Mouse (Mus musculus) CH12.LX (cell line): ENCODE measurements at regions not wholly inside any gene's neighbourhood (a gene's known extent, or its start where the extent isn't known, plus 50 kb on each side); places are given as distances from the start of the nearest gene placed in this dataset.

Experiments used
- DNase-seq: peaks from one replicate; pipeline ENCODE4 v3.0.0-alpha.2; 2013; ENCODE audit errors: extremely low read depth
- H3K27ac ChIP-seq: 2 replicates; pipeline ENCODE4 v1.5.1; 2012; ENCODE audit warnings: low read depth, mild to moderate bottlenecking, control low read depth, moderate library complexity; ENCODE audit not compliant: insufficient read depth
- H3K27me3 ChIP-seq: replicated peaks from 2 replicates; pipeline ENCODE3; 2012; ENCODE audit warnings: inconsistent platforms
- H3K36me3 ChIP-seq, 2 experiments: replicated peaks in 1 of 2; 2 replicates each; pipeline versions ENCODE3 to v1.6.1; 2012; ENCODE audit warnings: inconsistent platforms in 1 of 2, low read length in 1 of 2, mild to moderate bottlenecking in 1 of 2, mixed read lengths in 1 of 2, moderate library complexity in 1 of 2; ENCODE audit not compliant: control insufficient read depth in 1 of 2, insufficient read depth in 1 of 2
- H3K4me1 ChIP-seq, 2 experiments: 2 replicates each; pipeline ENCODE4 v1.6.1; 2012; ENCODE audit warnings: inconsistent platforms in 1 of 2, moderate library complexity in 1 of 2; ENCODE audit not compliant: insufficient read depth in 2 of 2, control insufficient read depth in 1 of 2
- H3K4me2 ChIP-seq: 2 replicates; pipeline ENCODE4 v1.6.1; 2012; ENCODE audit warnings: low read depth, mild to moderate bottlenecking, control low read depth; ENCODE audit not compliant: poor library complexity, insufficient read depth, severe bottlenecking
- H3K4me3 ChIP-seq, 3 experiments: fragments of 150-350 bp in 1 of 3; sonication (generic) in 1 of 3; replicated peaks in 1 of 3; 2 replicates each; pipeline versions ENCODE3 to v1.5.1; 2011 to 2012; ENCODE audit warnings: low read depth in 2 of 3, low read length in 2 of 3, mild to moderate bottlenecking in 2 of 3, moderate library complexity in 2 of 3, control low read depth in 1 of 3, improper control_type of control experiment in 1 of 3, inconsistent platforms in 1 of 3, mixed read lengths in 1 of 3; ENCODE audit not compliant: poor library complexity in 1 of 3
- H3K79me2 ChIP-seq: replicated peaks from 2 replicates; pipeline ENCODE4 v1.6.1; 2012; ENCODE audit warnings: mild to moderate bottlenecking, moderate library complexity; ENCODE audit not compliant: control insufficient read depth, poor library complexity, insufficient read depth, severe bottlenecking; ENCODE audit errors: extremely low read depth
- H3K9ac ChIP-seq: 2 replicates; pipeline ENCODE4 v1.6.1; 2012; ENCODE audit warnings: low read depth, mild to moderate bottlenecking, control low read depth, moderate library complexity; ENCODE audit not compliant: insufficient read depth
- H3K9me3 ChIP-seq: replicated peaks from 2 replicates; pipeline ENCODE3; 2012; ENCODE audit warnings: low read length, inconsistent platforms, mixed read lengths
- BHLHE40 ChIP-seq: IDR thresholded peaks from 2 replicates; pipeline ENCODE4 v1.6.1; 2011; ENCODE audit warnings: mild to moderate bottlenecking, low read depth, low read length, improper control_type of control experiment
- CHD2 ChIP-seq: IDR thresholded peaks from 2 replicates; pipeline ENCODE4 v1.6.1; 2011; ENCODE audit warnings: low read length, improper control_type of control experiment
- CTCF ChIP-seq, 2 experiments: IDR thresholded peaks in 1 of 2; conservative IDR thresholded peaks in 1 of 2; 2 replicates each; pipeline ENCODE4 v1.5.1; 2011 to 2012; ENCODE audit warnings: low read depth in 2 of 2, low read length in 2 of 2, improper control_type of control experiment in 1 of 2, inconsistent platforms in 1 of 2, mild to moderate bottlenecking in 1 of 2, moderate library complexity in 1 of 2
- HCFC1 ChIP-seq: IDR thresholded peaks from 2 replicates; pipeline ENCODE4 v1.6.1; 2012; ENCODE audit warnings: low read depth, mild to moderate bottlenecking, inconsistent platforms, low read length, improper control_type of control experiment
- IRF4 ChIP-seq: IDR thresholded peaks from 2 replicates; pipeline ENCODE4 v1.6.1; 2014; ENCODE audit warnings: low read depth, mild to moderate bottlenecking, inconsistent platforms, low read length, improper control_type of control experiment
- JUND ChIP-seq: conservative IDR thresholded peaks from 2 replicates; pipeline ENCODE4 v1.6.1; 2011; ENCODE audit warnings: low read depth, low read length, improper control_type of control experiment
- MYC ChIP-seq: IDR thresholded peaks from 2 replicates; pipeline ENCODE4 v1.6.1; 2011; ENCODE audit warnings: low read depth, mild to moderate bottlenecking, improper control_type of control experiment, low read length
- NRF1 ChIP-seq: IDR thresholded peaks from 2 replicates; pipeline ENCODE4 v1.6.1; 2014; ENCODE audit warnings: low read depth, mild to moderate bottlenecking, inconsistent platforms, low read length, improper control_type of control experiment, moderate library complexity
- POLR2A ChIP-seq: IDR thresholded peaks from 2 replicates; pipeline ENCODE4 v1.6.1; 2011; ENCODE audit warnings: low read depth, mild to moderate bottlenecking, improper control_type of control experiment, low read length
- POLR2AphosphoS2 ChIP-seq: IDR thresholded peaks from 2 replicates; pipeline ENCODE4 v1.6.1; 2011; ENCODE audit warnings: low read depth, low read length, improper control_type of control experiment
- RCOR1 ChIP-seq: conservative IDR thresholded peaks from 2 replicates; pipeline ENCODE4 v1.6.1; 2012; ENCODE audit warnings: low read depth, mild to moderate bottlenecking, inconsistent platforms, low read length, improper control_type of control experiment
- SMC3 ChIP-seq: IDR thresholded peaks from 2 replicates; pipeline ENCODE4 v1.6.1; 2011; ENCODE audit warnings: low read depth, low read length, improper control_type of control experiment
- TBP ChIP-seq: conservative IDR thresholded peaks from 2 replicates; pipeline ENCODE4 v1.6.1; 2011; ENCODE audit warnings: low read depth, low read length, improper control_type of control experiment
- UBTF ChIP-seq: IDR thresholded peaks from 2 replicates; pipeline ENCODE4 v1.6.1; 2012; ENCODE audit warnings: low read depth, mild to moderate bottlenecking, inconsistent platforms, low read length, improper control_type of control experiment, moderate library complexity
- ZC3H11A ChIP-seq: IDR thresholded peaks from 2 replicates; pipeline ENCODE4 v1.6.1; 2012; ENCODE audit warnings: low read depth, mild to moderate bottlenecking, inconsistent platforms, low read length, improper control_type of control experiment
- ZMIZ1 ChIP-seq: IDR thresholded peaks from 2 replicates; pipeline ENCODE4 v1.6.1; 2012; ENCODE audit warnings: low read depth, mild to moderate bottlenecking, inconsistent platforms, low read length, improper control_type of control experiment
- dilution Hi-C: fragments of 300-500 bp; cut with MboI; formaldehyde crosslinking; loops from 2 replicates; pipeline ENCODE4 v1.14.3; 2020; ENCODE audit warnings: low sequenced_read_pairs; ENCODE audit not compliant: extremely low pct_unique_long_range_greater_than_20kb, extremely low pct_ligation_motif_present
- in situ Hi-C: fragments of 300-500 bp; cut with MboI; formaldehyde crosslinking; loops from 3 replicates; pipeline ENCODE4 v1.14.3; 2019; ENCODE audit warnings: low sequenced_read_pairs, low pct_ligation_motif_present, low pct_unique_long_range_greater_than_20kb, mixed read lengths

DNA sequence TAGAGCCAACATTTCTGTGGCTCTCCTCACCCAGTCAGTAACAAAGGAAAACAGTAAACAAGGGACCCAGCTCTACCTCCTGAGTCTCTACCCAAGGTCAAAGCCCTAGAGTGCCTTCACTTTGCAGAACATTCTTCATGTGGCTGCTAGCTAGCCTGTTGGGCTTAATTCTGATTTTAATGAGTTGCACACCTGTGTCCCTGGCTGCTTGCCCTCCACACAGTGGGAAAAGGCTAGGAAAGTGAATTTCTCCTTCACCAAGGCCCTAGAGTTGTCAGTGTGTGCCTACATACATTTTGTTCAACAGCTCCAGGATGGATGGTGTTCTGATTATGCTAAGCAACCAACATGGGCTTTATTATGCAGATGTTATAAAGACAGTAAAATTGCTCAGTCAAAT lies 307.8 kb upstream of the Sel1l start:
- no peak overlapping the region for H3K9ac ChIP-seq
- H3K36me3 ChIP-seq: no peaks in the 10 kb centered on the region
- no peak overlapping the region for H3K4me2 ChIP-seq
- dilution Hi-C loops (no loop called here), in situ Hi-C loops (no loop called here)
- TF ChIP-seq CTCF (conservative IDR thresholded peaks at IDR 0.05 in 1 of 2, IDR thresholded peaks at IDR 0.05 in 1 of 2; ENCODE audit: low read depth in 2 of 2, low read length in 2 of 2): no peak
- no peak for TF ChIP-seq HCFC1
- no peak for TF ChIP-seq JUND
- no peak for TF ChIP-seq TBP
- no peak for TF ChIP-seq SMC3
- no peak for TF ChIP-seq MYC
- TF ChIP-seq ZMIZ1: no peak
- no peak for TF ChIP-seq ZC3H11A
- no peak for TF ChIP-seq NRF1
- TF ChIP-seq CHD2: no peak
- no peak for TF ChIP-seq RCOR1
- no peak for TF ChIP-seq POLR2A
- no peak for TF ChIP-seq POLR2AphosphoS2
- no peak for TF ChIP-seq IRF4
- no peak for TF ChIP-seq UBTF
- H3K27ac ChIP-seq: no peak overlapping the region
- no peak overlapping the region for H3K4me3 ChIP-seq
- DNase-seq: no peak
- H3K9me3 ChIP-seq: no peaks in the 10 kb centered on the region
- no peaks in the 10 kb centered on the region for H3K4me1 ChIP-seq
- no peaks in the 10 kb centered on the region for H3K79me2 ChIP-seq
- no peaks in the 10 kb centered on the region for H3K27me3 ChIP-seq

DNA sequence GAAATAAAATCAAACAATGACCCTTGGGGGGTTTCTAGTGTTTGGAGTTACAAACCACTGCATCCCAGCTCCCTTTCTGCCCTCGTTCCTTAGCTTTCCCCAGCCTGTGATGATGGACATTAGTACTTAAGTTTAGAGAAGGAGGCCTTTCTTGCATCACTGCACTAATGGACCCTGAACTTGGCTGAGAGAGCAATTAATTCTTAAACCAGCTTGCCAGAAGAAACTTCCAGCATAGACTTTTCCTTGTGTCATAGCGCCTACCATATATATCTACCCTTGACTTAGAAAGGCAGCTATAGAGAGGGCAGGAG lies 303.9 kb upstream of the Sel1l start:
- no peak overlapping the region for H3K9ac ChIP-seq
- dilution Hi-C loops (no loop called here), in situ Hi-C loops (no loop called here)
- no peak overlapping the region for H3K27ac ChIP-seq
- no peaks in the 10 kb centered on the region for H3K79me2 ChIP-seq
- no peaks in the 10 kb centered on the region for H3K9me3 ChIP-seq
- no peak for TF ChIP-seq BHLHE40
- no peak overlapping the region for H3K4me2 ChIP-seq
- no peaks in the 10 kb centered on the region for H3K4me1 ChIP-seq
- no peaks in the 10 kb centered on the region for H3K27me3 ChIP-seq
- DNase-seq: no peak
- no peaks in the 10 kb centered on the region for H3K36me3 ChIP-seq
- H3K4me3 ChIP-seq: no peak overlapping the region
